Mouse (Mus musculus): ENCODE data around the gene Plxnd1.

Gene Plxnd1

DNA sequence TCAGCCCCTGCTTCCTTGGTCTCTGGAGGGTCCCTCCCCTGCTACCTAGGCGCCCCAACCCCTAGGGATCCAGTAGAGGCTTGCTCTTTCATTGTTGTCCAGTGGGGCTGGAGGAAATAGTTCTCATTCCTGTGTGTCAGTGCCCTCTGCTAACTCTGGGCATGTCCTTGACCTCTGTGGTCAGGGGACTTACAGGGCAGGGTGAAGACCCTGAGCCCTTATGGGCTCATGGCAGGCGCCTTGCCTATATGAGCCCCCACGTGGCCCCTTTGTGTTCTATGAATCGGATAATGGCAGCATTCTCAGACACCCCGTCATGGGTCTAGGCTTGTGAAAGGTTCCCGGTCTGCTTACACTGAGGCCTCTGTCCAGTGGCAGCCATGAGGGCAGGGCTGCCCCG is 4.0 kb upstream of the Plxnd1 start:
- DNase-seq (ENCODE audit: low read depth): no peak

DNA sequence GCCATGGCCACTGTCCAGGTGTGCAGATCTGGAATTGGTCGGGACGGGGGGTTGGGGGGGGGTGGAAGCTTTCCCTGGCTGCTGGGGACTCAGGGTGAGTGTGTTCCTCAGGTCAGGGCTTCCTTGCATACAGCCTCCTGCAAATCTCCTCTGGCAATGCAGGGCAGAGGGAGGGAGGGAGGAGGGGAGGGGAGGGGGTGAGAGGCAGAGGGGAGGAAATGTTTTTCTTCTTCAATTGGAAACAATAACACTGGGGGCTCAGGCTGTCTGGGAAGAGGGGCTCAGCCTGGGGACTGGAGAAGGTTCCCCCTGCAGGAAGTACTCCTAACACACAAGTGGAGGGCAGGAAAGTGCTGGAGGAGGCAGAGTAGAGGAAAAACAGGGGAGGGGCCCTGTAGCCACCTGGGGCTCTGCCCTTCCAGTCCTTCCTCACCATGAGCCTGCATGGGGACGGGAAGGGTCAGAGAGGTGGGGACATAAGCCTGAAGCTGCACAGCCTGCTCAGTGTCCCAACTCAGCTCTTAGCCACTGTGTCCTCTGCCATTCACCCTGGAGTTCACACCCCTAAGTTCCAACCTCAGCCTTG is 3.0 kb upstream of the Plxnd1 start:
- DNase-seq (ENCODE audit: low read depth): no peak

DNA sequence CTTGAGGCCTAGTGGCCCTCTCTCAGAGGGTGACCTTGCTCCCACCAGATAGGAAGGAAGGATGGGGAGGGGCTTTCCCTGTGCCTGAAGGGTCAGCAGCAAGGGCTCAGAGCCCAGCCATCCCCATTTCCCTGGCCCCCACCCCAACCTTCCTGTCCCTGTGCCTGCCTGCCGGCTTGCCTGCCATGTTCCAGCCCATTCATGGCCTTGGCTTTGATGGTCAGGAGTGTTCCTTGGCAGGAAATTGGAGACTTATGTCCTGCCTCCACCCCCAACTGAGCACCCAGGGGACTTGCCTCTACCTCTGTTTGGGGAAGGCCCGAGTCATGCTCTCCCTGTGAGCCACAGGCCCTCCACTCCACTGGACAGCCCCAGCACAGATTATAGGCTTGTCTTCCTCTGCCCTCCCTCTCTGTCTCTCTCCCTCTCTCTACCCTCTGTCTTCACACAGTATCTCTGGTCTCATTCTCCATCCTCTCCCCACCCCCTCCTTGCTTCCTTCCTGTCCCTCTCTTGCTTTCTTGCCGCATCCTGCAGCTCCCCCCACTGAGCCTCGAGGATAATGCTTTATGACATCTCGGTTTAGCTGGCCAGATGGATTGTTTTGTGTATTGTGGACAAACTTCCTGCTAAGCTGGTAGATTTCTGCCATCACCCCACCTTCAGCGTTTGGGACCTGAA is 1.5 kb upstream of the Plxnd1 start:
- peak; percentile 76 for DNase-seq (ENCODE audit: low read depth)

DNA sequence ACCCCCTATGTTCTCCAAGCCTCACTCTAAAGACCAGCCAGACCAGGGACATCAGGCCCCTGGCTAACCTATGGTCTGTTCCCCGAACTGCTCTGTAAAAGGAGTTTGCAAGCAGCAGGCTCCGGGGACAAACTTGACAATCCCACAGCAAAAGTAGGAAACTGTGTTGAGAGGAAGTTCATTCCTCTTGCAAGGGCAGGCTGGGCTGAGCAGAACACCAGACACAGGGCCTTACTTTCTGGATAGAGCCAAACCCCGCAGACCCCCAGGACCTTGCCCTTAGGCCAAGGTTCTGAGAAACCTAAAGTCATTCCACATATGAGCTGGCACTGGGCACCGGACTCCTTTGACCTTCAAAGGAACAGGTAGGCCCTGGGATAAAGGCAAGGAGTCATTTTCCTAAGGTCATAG is 731 bp upstream of the Plxnd1 start:
- DNase-seq (ENCODE audit: low read depth): peak; percentile 44

DNA sequence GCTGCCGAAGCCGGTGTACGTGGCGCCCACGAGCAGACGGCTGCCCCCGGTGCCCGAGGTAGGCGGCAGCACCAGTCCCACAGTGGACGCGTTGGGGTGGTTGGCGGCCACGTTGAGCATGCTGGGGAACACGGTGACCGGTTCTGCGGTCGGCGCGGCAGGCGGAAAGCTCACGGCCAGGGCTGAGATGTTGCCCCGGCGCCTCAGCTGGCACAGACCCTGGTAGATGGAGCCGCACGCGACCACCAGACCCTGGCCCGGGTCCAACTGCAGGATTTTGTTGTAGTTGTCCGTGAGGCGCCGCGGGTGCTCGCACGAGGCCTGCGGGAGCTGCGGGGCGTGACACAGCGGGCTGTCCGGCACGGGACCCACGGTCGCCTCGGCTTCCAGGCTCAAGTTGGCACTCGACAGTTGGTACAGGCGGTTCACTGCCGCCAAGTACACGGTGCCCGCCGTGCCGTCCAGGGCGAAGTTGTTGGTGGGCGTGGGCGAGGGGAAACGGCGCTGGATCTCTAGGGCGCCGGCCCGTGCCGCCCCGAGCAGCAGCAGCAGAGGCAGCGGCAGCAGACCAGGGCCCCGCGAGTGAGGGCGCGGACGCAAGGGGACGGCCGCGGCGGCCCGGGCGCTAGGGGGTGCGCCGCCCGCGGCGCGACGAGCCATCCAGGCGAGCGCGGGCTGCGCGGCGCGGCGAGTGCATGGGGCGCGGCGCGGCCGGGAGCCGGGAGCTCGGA is 494 bp downstream of the Plxnd1 start:
- no peak for DNase-seq (ENCODE audit: low read depth)

DNA sequence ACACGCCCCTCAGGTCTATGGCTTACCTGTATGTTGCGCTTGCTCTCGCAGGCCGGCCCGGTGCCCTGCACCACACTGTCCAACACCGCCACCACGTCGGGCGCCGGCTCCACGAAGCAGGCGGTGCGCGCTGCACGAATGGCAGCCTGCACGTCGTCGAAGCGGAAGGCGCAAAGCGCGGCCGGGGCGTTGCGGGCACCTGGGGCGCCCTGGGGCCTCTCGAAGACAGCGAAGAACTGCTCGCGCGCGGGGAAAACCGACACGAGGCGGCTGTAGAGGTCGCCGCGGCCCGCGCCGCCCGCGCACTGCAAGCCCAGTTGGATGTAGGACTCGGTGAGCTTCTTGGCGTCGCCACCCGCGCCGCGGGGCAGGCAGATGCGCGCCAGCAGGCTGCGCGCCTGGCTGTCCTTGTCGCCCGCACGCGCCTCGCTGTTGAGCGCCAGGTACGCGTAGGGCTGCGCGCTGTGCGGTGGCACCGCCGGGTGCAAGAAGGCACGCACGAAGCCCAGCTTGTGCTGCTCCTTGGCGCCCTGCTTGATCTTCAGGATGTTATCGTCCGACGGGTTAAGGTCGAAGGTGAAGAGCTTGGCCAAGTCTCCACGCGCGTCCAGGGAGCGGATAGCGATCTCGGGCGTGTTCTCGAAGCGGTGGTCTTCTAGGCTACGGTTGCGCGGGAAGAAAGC is 1.2 kb downstream of the Plxnd1 start:
- DNase-seq (ENCODE audit: low read depth): peak; percentile 69

DNA sequence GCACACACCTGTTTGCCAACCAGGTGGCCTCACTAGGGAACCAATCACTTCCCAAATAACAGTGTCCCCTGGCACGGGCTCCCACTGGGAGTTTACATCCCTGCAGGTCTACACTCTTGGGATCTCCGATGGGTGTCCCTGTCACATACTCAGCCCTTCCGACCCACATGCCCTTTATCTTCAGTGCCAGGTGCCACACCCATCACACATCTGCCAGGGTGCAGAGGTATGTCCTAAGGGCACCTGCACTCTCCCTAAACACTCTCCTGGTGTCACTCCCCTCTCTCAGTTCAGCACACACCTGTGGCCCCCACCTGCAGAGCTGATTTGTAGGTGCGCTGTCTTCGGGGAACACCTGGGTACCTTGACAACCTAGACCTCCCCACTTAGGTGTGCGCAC is 1.8 kb downstream of the Plxnd1 start:
- no peak for DNase-seq (ENCODE audit: low read depth)

DNA sequence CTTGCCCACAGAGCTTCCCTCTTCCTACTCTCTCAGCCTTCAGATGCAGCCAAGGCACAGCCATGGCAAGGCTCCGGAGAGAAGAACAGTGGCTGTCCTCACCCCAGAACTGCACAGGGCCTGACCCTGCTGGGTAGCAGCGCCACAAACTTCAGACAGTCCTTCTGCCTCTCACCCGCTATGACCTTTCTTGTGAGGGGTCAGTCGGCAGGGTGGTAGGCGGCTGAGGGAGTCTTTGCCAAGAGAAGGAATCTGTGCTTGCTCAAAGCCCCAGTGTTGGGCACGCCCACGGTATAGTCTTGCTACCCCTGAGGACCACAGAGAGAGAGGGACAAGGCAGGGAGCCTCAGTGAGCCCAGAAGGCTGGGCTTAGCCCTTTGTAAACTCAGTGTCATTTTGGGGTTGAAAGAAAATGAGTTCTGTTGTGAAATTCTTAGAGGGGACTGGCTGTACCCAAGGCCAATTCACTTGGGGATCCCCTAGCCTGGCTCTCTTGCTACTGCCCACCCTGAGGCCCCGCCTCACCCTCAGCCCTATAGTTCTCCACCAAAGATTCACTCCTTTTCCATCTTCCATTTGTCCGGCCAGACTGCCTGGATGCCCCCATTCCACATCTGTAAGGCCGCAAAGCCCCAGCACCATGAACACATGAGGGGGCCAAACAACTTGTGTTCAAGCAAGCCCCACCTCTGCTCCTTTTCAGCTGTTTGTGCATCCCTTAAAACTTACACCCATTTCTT is 2.8 kb downstream of the Plxnd1 start:
- DNase-seq (ENCODE audit: low read depth): no peak

DNA sequence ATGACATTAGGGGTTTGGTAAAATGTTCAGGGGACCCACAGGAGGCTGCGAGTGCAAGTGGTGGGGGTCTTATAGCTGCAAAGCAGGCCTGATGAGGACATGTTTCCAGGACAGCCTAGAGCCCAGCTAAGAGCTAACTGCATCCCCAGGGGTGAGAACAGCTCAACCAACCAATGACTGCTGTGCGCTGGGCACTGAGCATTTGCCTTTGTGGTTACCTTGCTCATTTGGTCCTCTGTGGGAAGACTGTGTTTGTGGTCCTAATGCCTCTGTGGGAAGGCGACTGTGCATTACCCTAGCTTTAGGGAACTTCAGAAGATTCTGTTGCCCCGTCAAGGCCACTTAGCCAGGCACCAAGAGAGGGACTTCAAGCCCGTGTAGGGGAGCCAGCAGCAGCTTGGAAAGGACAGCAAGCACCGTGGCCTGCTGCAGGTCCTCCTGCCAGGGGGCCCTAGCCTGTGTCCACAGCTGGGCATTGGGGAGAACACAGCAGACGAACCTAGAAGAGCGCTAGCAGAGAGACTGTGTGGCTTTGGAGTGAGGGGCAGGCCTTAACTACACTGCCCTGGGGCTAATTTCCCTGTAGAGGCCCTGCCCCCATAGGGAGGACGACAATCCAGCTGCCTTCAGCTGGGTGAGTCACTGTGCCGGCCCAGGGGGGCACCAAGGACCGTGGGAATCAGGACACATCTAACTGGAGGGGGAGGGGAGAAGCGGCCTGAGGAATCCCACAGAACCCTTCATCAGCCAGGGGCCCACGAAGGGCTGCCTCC is 3.5 kb downstream of the Plxnd1 start:
- DNase-seq (ENCODE audit: low read depth): no peak

DNA sequence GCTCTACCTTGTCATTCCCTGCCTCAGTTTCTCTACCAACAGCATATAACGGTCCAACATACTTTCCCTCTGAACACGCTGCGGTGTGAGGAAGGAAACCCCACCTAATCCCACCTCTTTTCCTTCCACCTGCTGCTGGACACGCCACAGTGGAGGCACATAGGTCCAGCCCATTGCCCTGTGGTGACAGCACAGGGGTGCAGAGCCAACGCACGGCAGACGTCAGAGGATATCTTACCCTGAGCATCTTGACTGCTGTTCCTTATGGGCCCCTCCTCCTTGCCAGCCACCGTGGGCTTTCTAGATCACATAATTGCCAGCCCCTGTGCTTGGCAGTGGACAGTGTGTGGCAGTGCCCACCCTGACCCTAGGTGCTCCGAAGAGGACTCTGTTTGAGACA is 4.3 kb downstream of the Plxnd1 start:
- DNase-seq (ENCODE audit: low read depth): no peak

DNA sequence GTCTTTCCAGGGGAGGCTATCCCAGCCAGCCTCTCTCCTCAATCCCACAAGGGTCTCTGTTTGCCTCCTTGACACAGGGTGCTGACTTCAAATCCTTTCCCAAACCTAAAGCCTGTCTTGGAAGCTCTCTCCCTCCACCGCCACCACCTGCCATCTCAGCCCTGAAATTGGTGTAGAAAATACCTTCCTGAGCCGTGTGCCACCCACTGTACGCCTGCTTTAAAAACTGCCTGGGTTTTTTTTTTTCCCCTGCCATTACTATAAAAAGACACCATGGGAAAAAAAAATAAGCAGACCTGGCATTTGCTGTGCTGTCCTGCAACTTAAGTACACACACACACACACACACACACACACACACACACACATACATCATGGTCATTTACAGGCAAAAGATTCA is 4.7 kb downstream of the Plxnd1 start:
- no peak for DNase-seq (ENCODE audit: low read depth)

DNA sequence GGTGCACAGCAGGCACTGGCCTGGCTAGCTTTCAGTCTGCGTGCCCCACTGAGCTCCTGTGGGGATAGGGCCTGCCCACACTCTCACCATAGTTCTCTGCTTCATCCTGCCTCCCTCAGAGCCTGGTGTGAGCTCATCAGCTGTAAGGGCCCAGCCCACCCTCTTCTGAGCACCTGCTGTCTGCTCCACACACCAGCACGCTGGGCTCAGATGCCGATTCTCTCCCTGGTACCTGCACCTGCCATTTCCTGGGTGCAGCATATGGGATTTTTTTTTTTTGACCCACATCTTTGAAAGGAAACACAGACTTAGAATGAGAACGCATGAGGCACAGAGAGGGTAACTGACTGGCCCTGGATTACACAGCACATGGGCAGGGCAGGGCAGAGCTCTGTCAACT is 5.2 kb downstream of the Plxnd1 start:
- DNase-seq (ENCODE audit: low read depth): no peak

DNA sequence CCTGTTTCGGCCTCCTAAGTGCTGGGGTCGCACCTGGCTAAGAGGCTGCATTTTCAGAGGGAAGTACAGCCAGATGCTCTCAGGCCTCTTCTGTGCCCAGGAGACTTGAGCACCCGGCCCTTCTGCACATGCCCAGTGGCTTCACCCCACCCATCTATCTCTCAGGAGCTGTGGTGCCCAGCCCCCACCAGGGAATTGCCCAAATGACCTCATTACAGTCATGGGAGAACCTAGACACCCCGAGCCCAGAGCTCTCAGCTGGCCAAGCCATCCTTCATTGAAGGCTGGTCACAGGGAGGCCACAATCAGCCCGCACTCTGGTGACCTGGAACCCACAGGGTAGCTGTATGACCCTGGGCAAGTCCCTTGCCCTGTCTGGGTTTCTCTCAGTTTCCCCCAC is 5.8 kb downstream of the Plxnd1 start:
- no peak for DNase-seq (ENCODE audit: low read depth)

DNA sequence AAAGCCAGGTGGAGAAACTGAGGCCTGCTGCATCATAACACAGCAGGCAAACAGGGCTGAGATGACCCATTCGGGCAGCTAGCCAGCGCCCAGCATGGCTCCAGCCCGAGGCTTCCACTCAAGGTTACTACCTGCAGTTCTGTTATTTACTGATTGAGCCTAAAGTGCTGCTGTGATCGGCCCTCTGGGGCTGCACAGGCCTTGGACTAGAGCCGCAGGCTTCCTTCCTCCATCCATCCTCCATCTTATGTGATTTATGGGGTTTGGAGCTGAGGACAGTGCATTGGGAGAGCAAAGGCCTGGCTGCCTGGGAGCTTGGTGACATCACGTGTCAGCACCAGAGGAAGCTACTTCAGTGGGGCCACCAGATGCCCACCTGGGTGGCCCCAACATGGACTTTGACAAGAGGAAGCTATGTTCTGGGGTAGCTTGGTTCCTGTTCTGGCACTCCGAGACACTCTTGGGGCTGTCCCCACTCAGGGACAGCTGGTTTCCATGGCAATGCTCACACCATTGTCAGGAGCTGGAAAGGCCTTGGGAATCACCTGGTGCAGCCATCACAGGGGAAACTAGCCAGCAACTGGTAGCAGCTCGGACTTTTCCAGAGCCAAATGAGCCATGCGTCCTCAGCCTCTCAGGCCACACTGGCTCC is 7.6 kb downstream of the Plxnd1 start:
- DNase-seq (ENCODE audit: low read depth): no peak

DNA sequence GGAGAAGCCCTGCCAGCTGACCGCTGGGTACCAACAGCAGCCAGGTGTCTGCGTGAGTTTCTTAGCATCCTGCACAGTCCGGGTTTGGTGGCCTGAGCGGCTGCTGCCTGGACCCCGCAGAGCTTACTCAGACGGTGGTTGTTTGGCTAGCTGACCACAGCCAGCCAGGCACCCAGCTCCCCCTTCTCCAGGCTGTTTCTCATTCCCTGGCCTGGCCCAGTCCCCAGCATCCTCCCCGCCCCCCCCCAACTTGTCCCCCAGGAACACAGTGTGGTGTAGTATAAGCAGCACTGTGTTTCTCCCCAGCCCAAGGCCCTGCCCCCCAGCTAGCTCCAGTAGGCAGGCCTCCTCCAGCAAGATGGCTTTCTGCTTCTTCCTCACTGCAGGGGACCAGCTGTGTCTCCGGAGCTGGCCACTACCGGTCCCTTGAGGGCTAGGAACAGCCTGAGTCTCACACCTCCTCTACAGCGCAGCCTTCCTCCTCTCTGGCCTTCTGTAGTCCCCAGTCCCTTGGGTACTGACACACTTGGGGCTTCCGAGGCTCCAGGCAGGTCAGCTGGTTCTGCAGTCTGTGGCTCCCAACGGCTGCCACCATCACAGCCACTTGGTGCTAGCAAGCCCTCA is 8.2 kb downstream of the Plxnd1 start:
- no peak for DNase-seq (ENCODE audit: low read depth)

DNA sequence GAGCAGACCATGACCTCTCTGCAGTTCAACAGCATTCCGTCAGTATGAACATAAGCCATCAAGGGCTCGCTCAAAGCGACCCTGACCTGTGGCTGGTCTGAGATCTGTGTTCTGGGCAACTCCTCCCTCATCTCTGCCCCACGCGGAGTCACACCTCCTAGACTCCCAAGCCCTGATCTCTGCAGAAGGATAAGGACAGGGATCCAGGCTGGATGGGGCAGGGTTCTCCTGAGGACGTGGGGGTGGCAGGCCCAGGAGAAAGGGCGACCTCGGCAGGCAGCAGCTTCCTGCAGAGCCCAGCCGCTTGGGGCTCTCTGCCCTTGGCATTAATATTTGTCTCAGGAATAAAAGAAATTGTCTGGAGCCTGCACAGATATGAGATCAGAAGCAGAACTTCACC is 9.2 kb downstream of the Plxnd1 start:
- no peak for DNase-seq (ENCODE audit: low read depth)

DNA sequence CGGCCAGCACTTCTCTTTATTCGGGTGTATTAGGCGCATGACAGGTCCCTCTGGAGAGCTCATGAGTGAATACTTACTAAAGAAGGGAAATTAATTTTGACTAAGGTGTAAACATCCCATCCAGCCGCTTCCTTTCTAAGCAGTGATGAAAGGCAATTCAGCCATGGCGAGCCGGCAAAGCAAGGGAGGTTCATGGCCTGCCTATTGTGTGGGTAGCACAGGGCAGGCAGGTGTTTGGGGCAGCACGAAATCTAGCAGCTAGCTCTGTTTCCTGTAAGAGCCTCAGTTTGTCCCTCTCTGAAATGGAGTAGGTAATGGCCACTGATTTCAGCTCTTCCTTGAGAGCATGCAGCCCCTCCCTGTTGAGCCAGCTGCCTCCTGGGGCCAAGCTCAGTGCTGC is 10.2 kb downstream of the Plxnd1 start:
- no peak for DNase-seq (ENCODE audit: low read depth)

DNA sequence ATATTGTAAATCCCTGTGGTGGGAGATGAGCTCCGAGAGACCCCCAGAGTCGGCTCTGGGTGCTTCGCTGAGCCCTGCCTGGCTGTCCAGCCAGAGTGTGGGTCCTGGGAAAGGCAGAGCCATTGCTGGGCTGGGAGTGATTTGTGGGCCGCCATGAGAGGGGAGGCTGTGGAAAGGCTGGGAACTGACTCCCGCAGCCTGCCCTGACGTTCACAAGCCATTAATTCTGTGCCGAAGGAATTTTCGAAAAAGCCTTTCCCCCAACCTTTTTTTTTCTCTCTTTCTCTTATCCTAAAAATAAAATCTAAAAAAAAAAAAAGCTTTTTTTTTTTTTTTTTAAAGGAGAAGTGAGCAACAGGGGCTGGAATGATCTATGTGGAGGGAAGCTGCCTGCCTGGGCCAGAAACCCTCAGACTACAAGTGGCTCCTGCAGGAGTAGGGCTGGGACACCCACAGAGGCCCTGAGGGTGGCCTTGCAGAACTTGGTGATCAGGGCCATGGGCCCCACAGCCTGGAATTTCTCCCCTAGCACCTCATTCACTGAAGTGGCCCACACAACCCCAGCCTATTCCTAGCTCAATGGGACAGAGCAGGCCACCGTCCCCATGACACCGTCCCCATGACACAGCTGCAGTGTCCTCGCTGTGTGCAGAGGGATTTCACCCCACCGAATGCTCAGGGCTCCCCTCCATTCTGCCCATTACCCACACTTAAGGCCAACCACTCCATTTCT is 11.3 kb downstream of the Plxnd1 start:
- DNase-seq (ENCODE audit: low read depth): no peak

DNA sequence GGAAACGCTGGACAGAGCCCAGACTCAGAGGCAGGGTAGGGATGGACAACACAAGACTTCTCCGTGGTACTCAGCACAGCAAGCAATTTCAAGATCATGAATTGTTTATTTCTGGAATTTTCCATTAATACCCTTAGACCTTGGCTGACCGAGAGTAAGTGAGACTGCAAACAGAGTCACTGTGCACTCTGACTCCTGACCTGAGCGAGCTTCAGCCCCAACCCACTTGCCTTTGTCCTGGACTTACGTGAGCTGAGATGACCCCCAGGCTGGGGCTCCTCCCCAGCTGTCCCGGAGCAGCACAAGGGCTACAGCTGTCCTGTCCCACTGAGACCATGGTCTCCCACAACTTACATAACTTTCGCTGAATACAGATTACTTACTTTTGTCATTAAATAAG is 11.9 kb downstream of the Plxnd1 start:
- no peak for DNase-seq (ENCODE audit: low read depth)

DNA sequence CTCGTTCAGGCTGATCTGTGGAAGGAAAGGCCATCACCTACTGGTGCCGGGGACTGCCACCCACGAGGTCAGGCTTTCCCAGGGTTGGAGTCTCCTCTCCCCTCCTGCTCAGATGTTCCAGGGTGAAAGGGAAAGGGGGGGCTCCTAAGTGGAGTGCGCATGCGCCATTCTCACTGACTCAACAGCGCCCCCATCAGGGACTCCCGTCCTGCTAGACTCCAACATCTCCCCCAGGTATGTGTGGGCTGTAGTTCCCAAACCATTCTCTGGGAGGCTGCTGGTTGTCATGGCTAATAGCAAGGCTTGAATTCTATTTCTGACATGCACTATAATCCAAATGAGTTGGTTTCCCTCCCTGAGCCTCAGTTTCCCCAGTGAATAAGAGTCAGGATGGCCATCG is 16.2 kb downstream of the Plxnd1 start:
- no peak for DNase-seq (ENCODE audit: low read depth)

All from naive thymus-derived CD4-positive, alpha-beta T cell, adult 2 months (primary cell).